Mouse (Mus musculus): ENCODE measurements around the gene 2310034G01Rik.

2310034G01Rik gene

DNA sequence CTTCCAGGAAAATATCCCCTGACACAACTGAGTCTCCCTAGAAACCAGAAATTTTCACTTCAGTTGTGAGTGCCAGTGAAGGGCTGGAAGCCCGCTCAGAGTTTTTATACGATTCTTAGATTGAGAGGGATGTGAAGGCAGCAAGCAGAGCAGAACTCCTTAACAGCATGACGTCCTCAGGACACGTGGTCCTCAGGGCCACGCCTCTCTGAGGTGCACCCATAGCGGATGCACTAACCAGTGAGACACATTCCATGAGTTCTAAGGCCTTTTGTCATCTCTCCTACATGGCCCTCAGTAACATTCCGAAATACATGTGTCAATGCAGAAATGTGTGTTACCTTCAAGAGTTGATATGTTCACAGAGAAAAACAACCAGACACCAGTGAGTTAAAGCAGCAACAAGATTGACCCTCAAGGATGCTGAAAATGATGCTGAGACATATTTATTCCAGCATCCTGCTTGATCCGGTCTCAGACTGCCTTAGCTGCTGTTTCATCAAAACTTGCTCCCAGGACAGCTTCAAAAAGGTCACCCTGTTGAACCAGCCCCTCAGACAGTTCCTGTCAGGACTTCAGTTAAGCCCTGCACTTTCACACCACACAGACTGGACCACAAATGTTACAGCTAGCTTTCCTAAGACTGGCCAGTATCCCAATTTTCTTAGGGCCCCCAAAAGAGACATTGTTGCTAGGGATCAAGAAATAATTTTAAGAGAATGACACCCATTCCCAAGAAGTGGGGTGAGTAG, 49.6 kb downstream of the 2310034G01Rik start:
- no peak for DNase-seq (ENCODE audit: low read depth, low spot score)
